Mouse (Mus musculus) thymus, adult 2 months (tissue): Measurements from ENCODE around the gene Mcfd2. TPM values are rescaled to one million over a fixed set of nuclear protein-coding genes. Genes with fewer than 3 reads are reported as not detected.
"Not testable (repeated sequence)": the region's sequence is repeated elsewhere in the genome, so short reads cannot be mapped to it uniquely, and the experiment has no call there.

ENCODE experiments used
- DNase-seq: peaks from one replicate; pipeline ENCODE4 v3.0.0; 2021
- H3K27ac ChIP-seq: fragments of 200-500 bp; 2 replicates; pipeline ENCODE4 v1.5.1; 2012; ENCODE audit warnings: low read length, control low read depth; ENCODE audit not compliant: control insufficient read depth, insufficient read depth
- H3K27me3 ChIP-seq: fragments of 200-500 bp; 2 replicates; pipeline ENCODE4 v1.6.1; 2012; ENCODE audit warnings: mild to moderate bottlenecking, low read length, moderate library complexity, mixed read lengths; ENCODE audit not compliant: control insufficient read depth, insufficient read depth
- H3K36me3 ChIP-seq: fragments of 200-500 bp; 2 replicates; pipeline ENCODE4 v1.6.1; 2012; ENCODE audit warnings: mild to moderate bottlenecking, low read length, moderate library complexity; ENCODE audit not compliant: control insufficient read depth, insufficient read depth
- H3K4me1 ChIP-seq: fragments of 200-500 bp; replicated peaks from 2 replicates; pipeline ENCODE4 v1.6.1; 2012; ENCODE audit warnings: low read length; ENCODE audit not compliant: control insufficient read depth, insufficient read depth
- H3K4me3 ChIP-seq: fragments of 200-500 bp; 2 replicates; pipeline ENCODE4 v1.5.1; 2012; ENCODE audit warnings: mild to moderate bottlenecking, low read length, control low read depth, moderate library complexity; ENCODE audit not compliant: control insufficient read depth, insufficient read depth
- CTCF ChIP-seq: fragments of 200-500 bp; IDR thresholded peaks from 2 replicates; pipeline ENCODE4 v1.5.1; 2012; ENCODE audit warnings: mild to moderate bottlenecking, control low read depth, low read length, moderate library complexity, borderline replicate concordance; ENCODE audit not compliant: control insufficient read depth, poor library complexity, insufficient read depth; ENCODE audit errors: extremely low read depth
- POLR2A ChIP-seq: fragments of 200-500 bp; IDR thresholded peaks from 2 replicates; pipeline ENCODE4 v1.6.1; 2012; ENCODE audit warnings: mild to moderate bottlenecking, low read length, control low read depth, moderate library complexity; ENCODE audit not compliant: control insufficient read depth, poor library complexity, insufficient read depth; ENCODE audit errors: extremely low read depth
- WGBS: fragments of 180-500 bp; shearing (Covaris S2); methylation state at CpG from one replicate; pipeline ENCODE4 v1.1.7; 2018; 5-methylcytosine and 5-hydroxymethylcytosine counted together
- polyA plus RNA-seq: library from polyadenylated mRNA; depleted of rRNA; stranded (reverse); fragments of >200 nt; gene quantifications from 2 replicates; pipeline ENCODE4 v1.2.3, GENCODE M21; 2012

Gene Mcfd2
- polyA plus RNA-seq, 1 experiment: 48.7 TPM

GRCm38 (mm10) chr17:87300340-87300739 lies 34.6 kb upstream of the Mcfd2 start:
- no peak for DNase-seq
- Histone ChIP-seq H3K27me3 (no peaks in the 10 kb centered on the region), H3K4me3 (no peak overlapping the region), H3K27ac (no peak overlapping the region), H3K4me1 (peaks cover 30% of the 10 kb centered on the region), H3K36me3 (peaks cover 3% of the 10 kb centered on the region; the same call in 1 of the 2 replicates)
- 94% methylated on average over 10 of the region's 10 CpGs for WGBS
- no peak for TF ChIP-seq POLR2A
- TF ChIP-seq CTCF: no peak

DNA sequence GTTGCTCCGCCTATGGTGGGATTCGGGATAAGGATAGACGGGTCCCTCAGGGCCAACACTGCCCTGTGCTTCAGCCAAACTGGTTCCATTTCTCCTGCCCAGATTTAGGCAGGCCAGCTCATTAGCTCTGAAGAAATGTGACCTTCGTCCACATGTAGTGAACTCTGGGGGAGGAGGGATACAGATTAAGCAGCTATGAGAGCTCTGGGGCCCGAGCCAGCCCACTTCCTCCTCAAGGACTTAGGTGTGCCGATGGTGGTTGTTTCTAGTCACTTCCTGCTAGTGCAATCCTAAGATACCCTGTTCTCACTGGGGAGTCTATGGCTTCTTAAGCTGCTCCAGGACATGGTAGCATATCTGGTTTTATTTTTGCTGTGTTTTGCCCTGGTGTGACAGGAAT lies 33.2 kb upstream of the Mcfd2 start:
- peaks cover 7% of the 10 kb centered on the region for H3K36me3 ChIP-seq
- WGBS: 38% methylated on average over 6 of the region's 6 CpGs
- DNase-seq: peak; percentile 39
- no peak overlapping the region for H3K27ac ChIP-seq
- no peaks in the 10 kb centered on the region for H3K27me3 ChIP-seq
- peaks cover 27% of the 10 kb centered on the region for H3K4me1 ChIP-seq
- no peak for TF ChIP-seq POLR2A
- H3K4me3 ChIP-seq: no peak overlapping the region

DNA sequence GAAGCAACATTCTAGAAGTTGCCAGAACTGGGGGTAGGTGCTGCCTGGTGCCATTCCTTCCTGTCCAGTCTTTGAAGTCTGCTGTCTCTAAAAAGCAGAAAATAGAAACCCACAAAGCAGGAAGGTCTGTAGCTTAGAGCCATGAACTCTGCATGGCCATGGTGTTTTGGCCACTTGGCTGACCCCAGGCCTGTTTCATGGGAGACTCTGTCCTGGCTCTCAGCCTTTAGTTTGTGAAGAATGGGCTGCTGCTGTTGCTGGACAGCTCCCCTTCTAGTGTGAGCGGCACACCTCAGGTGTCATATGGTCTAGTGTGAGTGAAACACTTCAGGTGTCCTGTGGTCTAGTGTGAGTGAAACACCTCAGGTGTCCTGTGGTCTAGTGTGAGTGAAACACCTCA lies 31.0 kb upstream of the Mcfd2 start:
- peaks cover 23% of the 10 kb centered on the region for H3K36me3 ChIP-seq
- not testable (repeated sequence) for H3K4me3 ChIP-seq, DNase-seq, H3K27me3 ChIP-seq, H3K27ac ChIP-seq
- WGBS: 94% methylated on average over 1 of the region's 1 CpGs
- peaks cover 19% of the 10 kb centered on the region for H3K4me1 ChIP-seq

DNA sequence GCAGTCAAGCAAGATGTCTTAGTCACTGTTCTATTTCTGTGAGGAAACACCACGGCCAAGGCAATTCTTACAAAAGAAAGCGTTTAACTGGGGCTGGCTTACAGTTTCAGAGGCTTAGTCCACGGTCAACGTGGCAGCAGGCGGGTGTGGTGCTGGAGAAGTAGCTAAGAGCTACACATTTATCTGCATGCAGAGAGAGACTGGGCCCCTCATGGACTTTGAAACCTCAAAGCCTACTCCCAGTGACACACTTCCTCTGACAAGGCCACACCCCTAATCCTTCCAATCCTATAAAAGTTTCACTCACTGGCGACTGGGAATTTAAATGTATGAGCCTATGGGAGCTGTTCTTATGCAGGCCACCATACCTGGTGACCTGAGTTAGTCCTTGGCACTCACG lies 30.0 kb upstream of the Mcfd2 start:
- peaks cover 21% of the 10 kb centered on the region for H3K36me3 ChIP-seq
- H3K4me3 ChIP-seq: no peak overlapping the region
- H3K27ac ChIP-seq: no peak overlapping the region
- WGBS: 89% methylated on average over 7 of the region's 7 CpGs
- H3K27me3 ChIP-seq: no peaks in the 10 kb centered on the region
- TF ChIP-seq POLR2A (no peak), CTCF (no peak)
- H3K4me1 ChIP-seq: peaks cover 19% of the 10 kb centered on the region
- DNase-seq: no peak

DNA sequence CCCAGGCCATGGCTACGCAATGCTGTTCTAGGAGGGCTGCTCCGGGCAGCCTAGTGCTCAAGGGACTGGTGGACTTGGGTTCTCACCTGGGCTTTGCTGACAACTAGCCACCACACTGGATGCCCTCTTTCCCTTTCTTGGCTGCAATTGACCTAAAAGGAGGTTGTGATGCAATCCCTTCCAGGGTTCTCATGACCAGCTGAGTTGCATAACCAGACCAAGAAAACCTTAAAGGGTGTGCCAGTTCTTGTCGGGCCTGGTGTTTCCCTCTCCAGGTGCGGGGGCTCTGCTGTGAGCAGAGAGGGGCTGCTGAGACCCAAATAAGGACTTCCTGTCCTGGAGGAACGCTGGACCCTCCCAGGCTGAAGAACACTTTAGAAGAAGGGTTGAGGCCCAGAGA lies 27.4 kb upstream of the Mcfd2 start:
- H3K27ac ChIP-seq: no peak overlapping the region
- WGBS: 95% methylated on average over 5 of the region's 5 CpGs
- TF ChIP-seq CTCF: no peak
- no peak for TF ChIP-seq POLR2A

GRCm38 (mm10) chr17:87291782-87292181 lies 26.0 kb upstream of the Mcfd2 start:
- no peak for TF ChIP-seq POLR2A
- no peak for TF ChIP-seq CTCF
- H3K4me3 ChIP-seq: no peak overlapping the region
- 98% methylated on average over 5 of the region's 5 CpGs for WGBS
- H3K27ac ChIP-seq: no peak overlapping the region
- H3K27me3 ChIP-seq: no peaks in the 10 kb centered on the region
- DNase-seq: no peak
- peaks cover 12% of the 10 kb centered on the region for H3K4me1 ChIP-seq
- peaks cover 24% of the 10 kb centered on the region for H3K36me3 ChIP-seq

More for the DNA sequence above, 27.4 kb upstream of the Mcfd2 start:
- peaks cover 5% of the 10 kb centered on the region for H3K4me1 ChIP-seq
- no peaks in the 10 kb centered on the region for H3K27me3 ChIP-seq
- H3K4me3 ChIP-seq: no peak overlapping the region
- peaks cover 24% of the 10 kb centered on the region for H3K36me3 ChIP-seq
- DNase-seq: no peak

DNA sequence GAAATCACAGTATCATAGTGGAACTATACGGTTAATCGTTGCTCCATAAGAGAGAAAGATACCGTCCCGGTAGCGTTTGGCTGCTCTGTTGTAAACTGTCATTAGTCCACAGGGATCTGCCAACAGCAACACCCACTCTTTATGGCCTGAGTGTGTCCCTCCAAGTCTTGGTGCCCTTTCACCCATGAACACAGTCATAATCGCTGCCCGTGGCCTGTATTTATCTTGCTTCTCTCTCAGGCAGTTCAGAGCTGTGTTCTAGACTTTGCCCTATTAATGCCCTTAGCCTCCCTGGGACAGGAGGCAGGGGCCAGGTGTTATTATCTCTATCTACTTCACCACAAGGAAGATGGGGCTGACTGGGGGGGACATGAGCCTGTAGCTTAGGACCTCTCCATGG lies 25.3 kb upstream of the Mcfd2 start:
- TF ChIP-seq POLR2A (no peak), CTCF (no peak)
- DNase-seq: no peak
- Histone ChIP-seq H3K4me3 (no peak overlapping the region), H3K36me3 (peaks cover 24% of the 10 kb centered on the region), H3K27ac (no peak overlapping the region), H3K4me1 (peaks cover 17% of the 10 kb centered on the region), H3K27me3 (no peaks in the 10 kb centered on the region)
- WGBS: 97% methylated on average over 7 of the region's 7 CpGs

- H3K4me1 ChIP-seq: peaks cover 31% of the 10 kb centered on the region
- no peak overlapping the region for H3K27ac ChIP-seq
- WGBS: 96% methylated on average over 5 of the region's 5 CpGs
- H3K4me3 ChIP-seq: no peak overlapping the region
- TF ChIP-seq POLR2A: no peak
- TF ChIP-seq CTCF: no peak
- no peaks in the 10 kb centered on the region for H3K27me3 ChIP-seq
- no peak for DNase-seq
- peaks cover 20% of the 10 kb centered on the region for H3K36me3 ChIP-seq
Observed at GRCm38 (mm10) chr17:87289367-87289766, 23.6 kb upstream of the Mcfd2 start.
